Mouse (Mus musculus) B cell, adult 2 months (primary cell): Measurements from ENCODE around the gene Rec8.

ENCODE experiments used
- DNase-seq, 2 experiments: peaks; one replicate each; pipeline ENCODE4 v3.0.0; 2022

The Rec8 gene

DNA sequence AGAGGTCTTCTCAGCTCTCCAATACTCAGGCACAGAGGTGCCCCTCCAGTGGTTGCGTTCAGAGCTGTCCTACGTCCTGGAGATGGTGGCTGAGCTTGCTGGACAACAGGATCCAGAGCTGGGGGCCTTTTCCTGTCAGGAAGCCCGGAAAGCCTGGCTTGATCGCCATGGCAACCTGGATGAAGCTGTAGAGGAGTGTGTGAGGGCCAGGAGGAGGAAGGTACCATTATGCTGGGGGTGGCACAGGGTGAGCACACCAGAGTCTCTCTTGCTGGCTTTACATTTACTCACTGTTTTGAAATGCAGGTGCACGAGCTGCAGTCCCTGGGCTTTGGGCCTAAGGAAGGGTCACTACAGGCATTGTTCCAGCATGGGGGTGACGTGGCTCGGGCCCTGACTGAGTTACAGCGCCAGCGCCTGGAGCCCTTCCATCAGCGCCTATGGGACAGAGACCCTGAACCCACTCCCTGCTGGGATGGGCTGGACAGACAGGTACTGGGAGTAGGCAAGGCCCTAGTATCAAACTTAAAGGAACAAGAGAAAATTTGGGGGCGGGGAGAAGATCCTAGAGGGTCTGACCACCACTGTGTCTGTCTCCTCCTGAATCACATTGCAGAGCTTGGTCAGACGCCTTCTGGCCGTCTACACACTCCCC lies 21.7 kb upstream of the Rec8 start:
- DNase-seq: no peak

- DNase-seq: no peak
These were observed 19.1 kb upstream of the Rec8 start for GRCm38 (mm10) chr14:55598521-55599390.

- DNase-seq: no peak
These were observed 14.6 kb upstream of the Rec8 start, which contains the start of gene Irf9 for GRCm38 (mm10) chr14:55603271-55603632. TSS of gene Irf9 (plus strand) at chr14:55603571.

DNA sequence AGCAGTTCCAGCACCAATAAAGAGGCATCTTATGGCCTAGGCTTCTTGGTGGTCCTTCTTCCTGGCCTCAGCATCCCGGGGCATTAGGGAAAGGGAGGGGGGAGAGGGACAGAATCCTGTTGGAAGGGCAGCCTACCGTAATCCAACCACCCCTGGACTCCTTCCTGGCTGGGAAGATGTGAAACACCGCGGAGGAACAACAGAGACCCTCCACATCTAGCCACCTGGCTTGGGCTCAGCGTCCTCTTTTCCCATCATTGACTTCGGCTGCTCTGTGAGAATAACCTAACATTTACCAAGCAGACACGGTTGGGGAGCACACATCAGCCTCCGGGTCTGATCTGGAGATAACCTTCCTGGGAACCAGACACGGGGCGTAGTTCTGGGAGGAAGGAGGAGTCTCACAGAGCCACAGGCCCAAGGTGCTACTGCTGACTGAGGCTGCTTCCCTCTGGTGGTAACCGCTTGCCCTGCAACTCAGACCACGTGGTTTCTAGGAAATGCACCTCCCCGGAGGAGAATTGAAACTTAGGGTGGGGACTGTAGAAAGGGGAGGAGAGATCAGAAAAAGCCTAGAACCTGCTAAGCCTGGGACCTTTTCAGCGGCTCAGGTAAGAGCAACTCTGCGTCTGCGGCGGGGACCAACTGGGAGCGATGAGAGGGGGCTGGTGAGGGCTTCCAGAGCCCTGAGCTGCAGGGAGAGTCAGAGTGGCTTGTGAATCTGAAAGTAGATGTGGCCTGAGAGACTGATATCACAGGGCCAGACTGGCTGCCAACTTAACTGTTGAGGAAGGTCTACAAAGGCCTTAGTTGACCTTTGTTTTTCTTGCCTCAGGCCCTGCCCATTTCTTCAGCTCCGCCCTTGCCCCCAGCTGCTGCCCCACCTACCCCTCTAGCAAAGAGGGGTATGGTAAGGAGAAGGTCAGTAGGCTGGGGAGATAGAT lies 13.9 kb upstream of the Rec8 start:
- peak; percentile 93 to 94 for DNase-seq

GRCm38 (mm10) chr14:55604823-55605222 lies 13.0 kb upstream of the Rec8 start:
- DNase-seq: peak in 1 of 2 experiments; percentile 15

- no peak for DNase-seq
These were observed 11.9 kb upstream of the Rec8 start for GRCm38 (mm10) chr14:55605743-55606459.

- DNase-seq: no peak
These were observed 9.5 kb upstream of the Rec8 start for GRCm38 (mm10) chr14:55608339-55608738.

DNA sequence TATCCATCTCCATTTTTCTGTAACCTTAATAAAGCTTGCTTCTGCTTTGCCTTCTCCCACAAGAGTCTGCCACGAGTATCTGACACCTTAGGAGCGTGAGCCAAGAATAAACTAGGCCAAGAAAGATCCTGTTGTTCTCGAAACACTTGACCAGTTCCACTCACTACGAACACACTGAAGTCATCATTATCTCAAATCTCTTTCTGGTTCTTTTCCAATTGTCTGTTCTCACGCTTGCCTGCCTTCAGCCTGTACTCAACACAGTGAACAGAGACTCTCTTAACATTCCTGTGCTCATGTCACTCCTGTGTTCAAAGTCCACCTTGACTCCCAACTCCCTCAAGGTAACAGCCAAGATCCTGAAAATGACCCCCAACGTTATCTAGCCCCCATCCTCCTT lies 4.5 kb upstream of the Rec8 start:
- DNase-seq: no peak

DNA sequence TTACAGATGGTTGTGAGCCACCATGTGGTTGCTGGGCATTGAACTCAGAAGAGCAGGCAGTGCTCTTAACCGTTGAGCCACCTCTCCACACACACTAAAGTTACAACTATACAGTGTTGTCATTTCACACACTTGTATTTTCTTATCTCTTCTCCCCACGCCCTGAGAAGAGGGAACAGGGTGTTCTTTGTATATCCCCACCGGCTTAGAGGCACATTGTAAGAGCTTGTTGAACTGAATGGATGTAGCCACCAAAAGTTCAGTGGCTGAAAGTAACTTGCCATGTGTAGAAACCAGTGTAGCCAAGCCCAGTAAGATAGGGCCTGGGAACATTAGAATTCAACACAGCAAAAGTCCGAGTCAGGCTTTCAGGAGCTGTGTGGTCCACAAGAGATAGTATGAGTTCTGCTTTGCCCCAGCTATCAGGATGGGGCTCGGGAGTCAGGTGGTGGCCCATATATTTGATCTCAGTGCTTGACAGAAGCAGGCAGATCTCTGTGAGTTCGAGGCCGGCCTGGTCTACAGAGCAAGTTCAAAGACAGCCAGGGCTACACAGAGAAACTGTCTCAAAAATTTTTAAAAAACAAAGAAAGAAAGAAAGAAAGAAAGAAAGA lies 3.2 kb upstream of the Rec8 start:
- no peak for DNase-seq

GRCm38 (mm10) chr14:55615876-55616275 lies 2.0 kb upstream of the Rec8 start:
- no peak for DNase-seq

GRCm38 (mm10) chr14:55616844-55617243 lies 993 bp upstream of the Rec8 start:
- DNase-seq: no peak

DNA sequence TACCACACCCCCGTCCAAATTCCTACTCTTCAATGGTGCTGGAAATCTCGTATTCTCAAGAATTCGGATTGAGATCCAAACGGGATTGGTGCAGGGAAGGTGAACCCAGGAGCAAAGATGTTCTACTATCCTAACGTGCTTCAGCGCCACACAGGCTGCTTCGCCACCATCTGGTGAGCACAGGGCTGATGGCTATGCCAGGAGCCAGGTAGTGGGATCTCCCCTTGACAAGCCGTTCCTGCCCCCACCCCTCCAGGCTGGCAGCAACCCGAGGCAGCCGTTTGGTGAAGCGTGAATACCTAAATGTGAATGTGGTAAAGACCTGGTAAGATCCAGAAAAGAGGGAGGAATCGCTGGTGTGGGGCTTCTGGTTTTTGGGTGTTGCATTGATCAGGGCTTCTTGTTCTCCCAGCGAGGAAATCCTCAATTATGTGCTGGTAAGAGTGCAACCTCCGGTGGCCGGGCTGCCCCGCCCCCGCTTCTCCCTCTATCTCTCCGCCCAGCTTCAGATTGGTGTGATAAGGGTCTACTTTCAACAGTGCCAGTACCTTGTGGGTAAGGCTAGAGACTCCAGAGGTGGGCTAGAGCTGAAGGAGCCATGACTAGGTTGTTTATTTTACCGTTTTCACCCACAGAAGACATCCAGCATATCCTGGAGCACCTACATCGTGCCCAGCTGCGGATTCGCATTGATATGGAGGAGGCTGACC lies 804 bp downstream of the Rec8 start:
- peak in 1 of 2 experiments; percentile 6 for DNase-seq

DNA sequence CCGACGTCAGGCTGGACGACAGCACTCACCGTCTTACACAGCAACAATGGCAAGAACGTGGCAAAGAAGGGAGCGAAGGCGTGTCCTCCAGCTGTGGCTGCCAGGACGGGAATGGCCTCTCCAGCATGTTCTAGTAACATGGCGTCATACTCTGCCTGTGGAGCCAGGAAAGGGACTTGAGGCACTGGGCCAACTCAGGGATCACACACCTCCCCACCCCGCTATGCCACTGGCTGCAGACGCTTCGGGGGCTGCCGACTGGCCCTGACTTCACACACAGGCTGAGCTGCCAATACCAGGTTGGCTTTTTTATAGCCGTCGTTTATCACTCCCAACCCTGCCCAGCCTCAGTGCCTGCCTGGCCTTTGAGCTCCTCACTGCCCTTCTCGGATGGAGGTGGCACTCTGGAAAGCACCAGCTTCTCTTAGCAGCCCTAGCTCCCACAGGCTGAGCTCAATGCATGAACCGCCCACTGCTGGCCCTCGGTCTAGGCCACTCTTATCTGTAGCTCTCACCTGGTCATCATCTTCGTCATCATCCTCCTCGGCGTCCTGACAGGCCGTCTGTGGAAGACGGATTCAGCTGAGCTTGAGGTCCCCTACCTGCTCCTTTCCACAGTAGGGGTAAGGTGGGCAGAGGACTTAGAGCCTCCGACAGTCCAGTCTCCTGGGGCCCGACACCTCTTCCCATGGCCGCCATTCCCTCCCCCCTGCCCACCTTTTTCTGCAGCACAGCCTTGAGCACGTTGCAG lies 10.4 kb downstream of the Rec8 start:
- no peak for DNase-seq

DNA sequence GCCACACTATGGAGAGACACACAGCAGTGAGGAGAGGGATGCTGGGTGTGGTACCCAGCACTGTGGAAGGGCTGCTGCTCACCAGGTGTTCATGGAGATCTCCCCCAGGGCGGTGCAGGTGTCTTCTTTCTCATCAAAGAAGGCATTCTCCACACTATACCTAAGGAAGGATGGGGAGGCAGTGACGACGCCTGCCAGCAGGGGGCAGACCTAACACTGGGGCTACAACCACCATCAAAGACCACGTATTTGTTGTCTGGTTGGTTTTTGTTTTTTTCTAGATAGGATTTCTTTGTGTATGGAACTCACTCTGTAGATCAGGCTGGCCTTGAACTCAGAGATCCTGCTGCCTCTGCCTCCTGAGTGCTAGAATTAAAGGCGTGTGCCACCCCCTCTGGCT lies 11.5 kb downstream of the Rec8 start:
- peak; percentile 89 to 91 for DNase-seq

GRCm38 (mm10) chr14:55634874-55635522 lies 17.2 kb downstream of the Rec8 start:
- no peak for DNase-seq

DNA sequence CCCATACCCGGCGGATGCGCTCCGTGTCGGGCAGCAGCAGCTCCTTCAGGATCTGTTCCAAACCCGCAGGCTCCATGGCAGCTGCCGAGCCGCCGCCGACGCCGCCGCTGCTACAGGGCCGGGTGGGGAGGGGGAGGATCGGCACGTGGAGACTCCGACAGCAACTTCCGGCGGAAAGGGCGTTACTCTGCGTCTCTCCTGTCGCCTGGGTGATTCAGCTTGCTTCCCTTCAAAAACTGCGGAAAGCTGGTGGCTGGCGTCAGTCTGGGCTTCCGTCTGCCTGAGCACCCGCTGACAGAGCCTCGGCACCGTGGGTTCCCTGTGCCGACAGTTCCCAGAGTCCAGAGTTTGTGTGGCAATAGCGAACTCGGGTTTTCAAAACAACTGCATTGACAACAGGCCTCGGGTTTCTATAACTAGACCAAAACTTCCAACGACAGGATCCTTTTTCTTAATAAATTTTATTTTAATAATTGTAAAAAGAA lies 17.7 kb downstream of the Rec8 start, which contains the start of gene Ipo4:
Gene Ipo4 (minus strand): TSS at position 435 of the 485 bp plus-strand sequence.
- peak; percentile 82 for DNase-seq

- no peak for DNase-seq
These were observed 20.0 kb downstream of the Rec8 start, which contains the start of gene Gm49378 for GRCm38 (mm10) chr14:55637795-55638194. TSS of gene Gm49378 (minus strand) at chr14:55637895.

- DNase-seq: no peak
These were observed 23.0 kb downstream of the Rec8 start for GRCm38 (mm10) chr14:55640816-55641215.

DNA sequence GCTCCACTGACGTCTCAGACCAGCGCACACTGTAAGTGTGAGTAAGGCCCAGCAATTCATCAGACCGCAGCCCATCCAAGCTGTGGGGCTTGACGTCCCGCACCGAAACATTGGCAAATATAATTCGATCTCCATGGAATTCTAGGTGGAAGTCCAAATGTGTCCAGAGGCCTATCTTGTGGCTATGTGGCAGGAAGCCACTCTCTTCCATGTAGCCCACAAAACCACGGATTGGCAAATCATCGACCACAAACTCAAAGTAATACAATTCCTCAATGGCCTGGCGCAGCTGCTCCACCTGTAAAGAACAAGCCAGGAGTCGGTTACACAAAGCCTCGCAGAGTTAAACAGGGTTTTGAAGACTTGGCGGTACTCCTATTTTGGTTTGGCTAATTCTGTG lies 23.5 kb downstream of the Rec8 start:
- no peak for DNase-seq

DNA sequence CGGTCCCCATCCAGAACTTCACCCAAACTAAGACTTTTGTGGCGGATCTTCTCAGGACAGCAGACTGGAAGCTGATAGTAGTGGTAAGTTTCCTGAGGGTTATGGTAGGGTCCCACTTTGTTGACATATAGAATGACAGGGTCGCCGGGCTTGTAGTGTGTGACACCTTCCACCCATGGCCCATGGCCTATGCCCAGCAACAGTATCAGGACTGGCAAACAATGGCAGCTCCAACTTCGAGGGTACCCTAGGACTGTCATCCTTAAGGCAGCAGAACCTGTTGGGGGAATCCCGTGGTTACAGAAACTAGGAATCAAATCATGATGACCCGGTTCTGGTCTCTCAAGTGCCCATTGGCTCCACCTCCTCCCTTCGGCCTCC lies 24.8 kb downstream of the Rec8 start:
- DNase-seq: no peak
